Mouse (Mus musculus): Measurements from ENCODE around the gene Ciita. TPM values are rescaled to one million over a fixed set of nuclear protein-coding genes. Genes with fewer than 3 reads are reported as not detected.
A peak's percentile ranks its signal among the peaks of the same experiment; 100 is the strongest.

Ciita gene
- polyA plus RNA-seq, 1 experiment: 17.0 TPM

GRCm38 (mm10) chr16:10441761-10442160 is 38.1 kb upstream of the Ciita start:
- Histone ChIP-seq H3K27ac (ENCODE audit: insufficient read depth, low read depth, low read length) (no peak overlapping the region), H3K4me1 (ENCODE audit: control insufficient read depth, insufficient read depth, insufficient read length, low read length) (peaks cover 13% of the 10 kb centered on the region; the same call in 1 of the 2 replicates), H3K4me3 (ENCODE audit: low read depth, low read length) (no peak overlapping the region), H3K36me3 (ENCODE audit: control insufficient read depth, insufficient read depth, low read length) (no peaks in the 10 kb centered on the region), H3K27me3 (ENCODE audit: control insufficient read depth, insufficient read depth, low read length) (no peaks in the 10 kb centered on the region)
- WGBS: 75% methylated on average over 4 of the region's 4 CpGs
- no peak for TF ChIP-seq POLR2A (IDR thresholded peaks at IDR 0.05; ENCODE audit: low read depth, low read length)
- TF ChIP-seq CTCF (IDR thresholded peaks at IDR 0.05; ENCODE audit: extremely low read depth, insufficient read length, insufficient replicate concordance, low read depth, low read length): no peak

- Histone ChIP-seq H3K27ac (ENCODE audit: insufficient read depth, low read depth, low read length) (no peak overlapping the region), H3K4me3 (ENCODE audit: low read depth, low read length) (no peak overlapping the region), H3K27me3 (ENCODE audit: control insufficient read depth, insufficient read depth, low read length) (no peaks in the 10 kb centered on the region), H3K36me3 (ENCODE audit: control insufficient read depth, insufficient read depth, low read length) (no peaks in the 10 kb centered on the region), H3K4me1 (ENCODE audit: control insufficient read depth, insufficient read depth, insufficient read length, low read length) (peaks cover 5% of the 10 kb centered on the region)
- TF ChIP-seq POLR2A (IDR thresholded peaks at IDR 0.05; ENCODE audit: low read depth, low read length): no peak
- no peak for TF ChIP-seq CTCF (IDR thresholded peaks at IDR 0.05; ENCODE audit: extremely low read depth, insufficient read length, insufficient replicate concordance, low read depth, low read length)
These were observed 36.1 kb upstream of the Ciita start for GRCm38 (mm10) chr16:10443723-10444122.

GRCm38 (mm10) chr16:10446573-10447263 is 33.1 kb upstream of the Ciita start:
- Histone ChIP-seq H3K4me1 (ENCODE audit: control insufficient read depth, insufficient read depth, insufficient read length, low read length) (peaks cover 21% of the 10 kb centered on the region), H3K27ac (ENCODE audit: insufficient read depth, low read depth, low read length) (no peak overlapping the region), H3K27me3 (ENCODE audit: control insufficient read depth, insufficient read depth, low read length) (no peaks in the 10 kb centered on the region), H3K36me3 (ENCODE audit: control insufficient read depth, insufficient read depth, low read length) (no peaks in the 10 kb centered on the region), H3K4me3 (ENCODE audit: low read depth, low read length) (peak overlapping the region; percentile 33)
- 59% methylated on average over 13 of the region's 13 CpGs for WGBS
- no peak for TF ChIP-seq POLR2A (IDR thresholded peaks at IDR 0.05; ENCODE audit: low read depth, low read length)
- no peak for TF ChIP-seq CTCF (IDR thresholded peaks at IDR 0.05; ENCODE audit: extremely low read depth, insufficient read length, insufficient replicate concordance, low read depth, low read length)

GRCm38 (mm10) chr16:10447264-10447594 is 32.6 kb upstream of the Ciita start, which contains the start of gene Tvp23a:
Gene Tvp23a (minus strand): TSS chr16:10447362.
- Histone ChIP-seq H3K4me1 (ENCODE audit: control insufficient read depth, insufficient read depth, insufficient read length, low read length) (peaks cover 25% of the 10 kb centered on the region), H3K27me3 (ENCODE audit: control insufficient read depth, insufficient read depth, low read length) (no peaks in the 10 kb centered on the region), H3K4me3 (ENCODE audit: low read depth, low read length) (peak within 1 kb of the TSS; percentile 33), H3K27ac (ENCODE audit: insufficient read depth, low read depth, low read length) (no peak within 1 kb of the TSS), H3K36me3 (ENCODE audit: control insufficient read depth, insufficient read depth, low read length) (no peaks in the 10 kb centered on the region)
- 42% methylated on average over 12 of the region's 12 CpGs for WGBS
- TF ChIP-seq POLR2A (IDR thresholded peaks at IDR 0.05; ENCODE audit: low read depth, low read length): no peak

- no peaks in the 10 kb centered on the region for H3K27me3 ChIP-seq (ENCODE audit: control insufficient read depth, insufficient read depth, low read length)
- no peak overlapping the region for H3K27ac ChIP-seq (ENCODE audit: insufficient read depth, low read depth, low read length)
- TF ChIP-seq POLR2A (IDR thresholded peaks at IDR 0.05; ENCODE audit: low read depth, low read length) (no peak), CTCF (IDR thresholded peaks at IDR 0.05; ENCODE audit: extremely low read depth, insufficient read length, insufficient replicate concordance, low read depth, low read length) (no peak)
- H3K4me3 ChIP-seq (ENCODE audit: low read depth, low read length): no peak overlapping the region
- H3K36me3 ChIP-seq (ENCODE audit: control insufficient read depth, insufficient read depth, low read length): no peaks in the 10 kb centered on the region
- H3K4me1 ChIP-seq (ENCODE audit: control insufficient read depth, insufficient read depth, insufficient read length, low read length): peaks cover 29% of the 10 kb centered on the region
- 67% methylated on average over 2 of the region's 2 CpGs for WGBS
These were observed 32.1 kb upstream of the Ciita start for GRCm38 (mm10) chr16:10447781-10448180.

- H3K27me3 ChIP-seq (ENCODE audit: control insufficient read depth, insufficient read depth, low read length): no peaks in the 10 kb centered on the region
- H3K36me3 ChIP-seq (ENCODE audit: control insufficient read depth, insufficient read depth, low read length): no peaks in the 10 kb centered on the region
- TF ChIP-seq POLR2A (IDR thresholded peaks at IDR 0.05; ENCODE audit: low read depth, low read length) (no peak), CTCF (IDR thresholded peaks at IDR 0.05; ENCODE audit: extremely low read depth, insufficient read length, insufficient replicate concordance, low read depth, low read length) (no peak)
- peaks cover 39% of the 10 kb centered on the region for H3K4me1 ChIP-seq (ENCODE audit: control insufficient read depth, insufficient read depth, insufficient read length, low read length)
- H3K4me3 ChIP-seq (ENCODE audit: low read depth, low read length): no peak overlapping the region
- WGBS: 47% methylated on average over 9 of the region's 9 CpGs
- H3K27ac ChIP-seq (ENCODE audit: insufficient read depth, low read depth, low read length): peak overlapping the region; percentile 85
These were observed 30.9 kb upstream of the Ciita start for GRCm38 (mm10) chr16:10448931-10449330.

- Histone ChIP-seq H3K4me3 (ENCODE audit: low read depth, low read length) (no peak overlapping the region), H3K36me3 (ENCODE audit: control insufficient read depth, insufficient read depth, low read length) (no peaks in the 10 kb centered on the region), H3K4me1 (ENCODE audit: control insufficient read depth, insufficient read depth, insufficient read length, low read length) (peaks cover 52% of the 10 kb centered on the region), H3K27me3 (ENCODE audit: control insufficient read depth, insufficient read depth, low read length) (no peaks in the 10 kb centered on the region), H3K27ac (ENCODE audit: insufficient read depth, low read depth, low read length) (peak overlapping the region; percentile 97)
- TF ChIP-seq CTCF (IDR thresholded peaks at IDR 0.05; ENCODE audit: extremely low read depth, insufficient read length, insufficient replicate concordance, low read depth, low read length) (no peak), POLR2A (IDR thresholded peaks at IDR 0.05; ENCODE audit: low read depth, low read length) (no peak)
- WGBS: 36% methylated on average over 2 of the region's 2 CpGs
These were observed 28.0 kb upstream of the Ciita start for GRCm38 (mm10) chr16:10451906-10452305.

Measured in small intestine, adult 2 months (tissue).